Mouse (Mus musculus) ES-Bruce4 (cell line): ENCODE results near the gene Plcg1.

Experiments used
- CTCF ChIP-seq: IDR thresholded peaks from one replicate; pipeline ENCODE4 v1.8.1; 2011; ENCODE audit warnings: low read depth, low read length
- POLR2A ChIP-seq: IDR thresholded peaks from one replicate; pipeline ENCODE4 v1.8.1; 2011; ENCODE audit warnings: low read length; ENCODE audit not compliant: insufficient read depth

GRCm38 (mm10) chr2:160810376-160810775 lies 79.3 kb downstream of the Plcg1 start:
- TF ChIP-seq POLR2A (no peak), CTCF (no peak)
